Mouse (Mus musculus) hindbrain, embryonic 16.5 days (tissue): Measurements from ENCODE around the gene Tnnc1. TPM values are rescaled to one million over a fixed set of nuclear protein-coding genes. Genes with fewer than 3 reads are reported as not detected.

ENCODE experiments used
- ATAC-seq: fragments of 200-750 bp; cut with Nextera tagmentation; 2 replicates; pipeline ENCODE4 v1.8.0; 2017; ENCODE audit warnings: moderate TSS enrichment, moderate library complexity
- H3K27ac ChIP-seq: fragments of 300-500 bp; sonication (generic); 2 replicates; pipeline ENCODE4 v1.5.1; 2014; ENCODE audit warnings: low read depth, mild to moderate bottlenecking, control low read depth, low read length, moderate library complexity
- H3K27me3 ChIP-seq: fragments of 300-500 bp; sonication (generic); replicated peaks from 2 replicates; pipeline ENCODE4 v1.6.1; 2014; ENCODE audit warnings: low read length; ENCODE audit not compliant: control insufficient read depth, insufficient read depth
- H3K36me3 ChIP-seq: fragments of 300-500 bp; sonication (generic); 2 replicates; pipeline ENCODE4 v1.6.1; 2014; ENCODE audit warnings: mild to moderate bottlenecking, low read length, moderate library complexity, mixed read lengths; ENCODE audit not compliant: control insufficient read depth, insufficient read depth
- H3K4me1 ChIP-seq: fragments of 300-500 bp; sonication (generic); 2 replicates; pipeline ENCODE4 v1.6.1; 2014; ENCODE audit warnings: low read depth, low read length; ENCODE audit not compliant: control insufficient read depth, insufficient read depth
- H3K4me2 ChIP-seq: fragments of 300-500 bp; sonication (generic); 2 replicates; pipeline ENCODE4 v1.6.1; 2014; ENCODE audit warnings: mild to moderate bottlenecking, low read length, control low read depth, moderate library complexity
- H3K4me3 ChIP-seq: fragments of 300-500 bp; sonication (generic); 2 replicates; pipeline ENCODE4 v1.5.1; 2014; ENCODE audit warnings: mild to moderate bottlenecking, low read length, control low read depth, moderate library complexity
- H3K9ac ChIP-seq: fragments of 300-500 bp; sonication (generic); 2 replicates; pipeline ENCODE4 v1.6.1; 2014; ENCODE audit warnings: low read depth, mild to moderate bottlenecking, control low read depth, low read length, moderate library complexity
- H3K9me3 ChIP-seq: fragments of 300-500 bp; sonication (generic); 2 replicates; pipeline ENCODE4 v1.6.1; 2014; ENCODE audit warnings: mild to moderate bottlenecking, low read length, moderate library complexity; ENCODE audit not compliant: control insufficient read depth
- WGBS: fragments of 180-500 bp; shearing (Covaris S2); extraction: QIAGEN DNeasy Blood & Tissue Kit; methylation state at CpG from one replicate; pipeline ENCODE4 v1.1.7; 2014; 5-methylcytosine and 5-hydroxymethylcytosine counted together
- polyA plus RNA-seq: library from polyadenylated mRNA; unstranded; fragments of >200 nt; fragmentation: Nextera tagmentation; extraction: Ambion mirVana; gene quantifications from 2 replicates; pipeline ENCODE4 v1.2.1, GENCODE M21; 2015

Gene Tnnc1
- polyA plus RNA-seq, 1 experiment from 2014 or later: 2.3 TPM

DNA sequence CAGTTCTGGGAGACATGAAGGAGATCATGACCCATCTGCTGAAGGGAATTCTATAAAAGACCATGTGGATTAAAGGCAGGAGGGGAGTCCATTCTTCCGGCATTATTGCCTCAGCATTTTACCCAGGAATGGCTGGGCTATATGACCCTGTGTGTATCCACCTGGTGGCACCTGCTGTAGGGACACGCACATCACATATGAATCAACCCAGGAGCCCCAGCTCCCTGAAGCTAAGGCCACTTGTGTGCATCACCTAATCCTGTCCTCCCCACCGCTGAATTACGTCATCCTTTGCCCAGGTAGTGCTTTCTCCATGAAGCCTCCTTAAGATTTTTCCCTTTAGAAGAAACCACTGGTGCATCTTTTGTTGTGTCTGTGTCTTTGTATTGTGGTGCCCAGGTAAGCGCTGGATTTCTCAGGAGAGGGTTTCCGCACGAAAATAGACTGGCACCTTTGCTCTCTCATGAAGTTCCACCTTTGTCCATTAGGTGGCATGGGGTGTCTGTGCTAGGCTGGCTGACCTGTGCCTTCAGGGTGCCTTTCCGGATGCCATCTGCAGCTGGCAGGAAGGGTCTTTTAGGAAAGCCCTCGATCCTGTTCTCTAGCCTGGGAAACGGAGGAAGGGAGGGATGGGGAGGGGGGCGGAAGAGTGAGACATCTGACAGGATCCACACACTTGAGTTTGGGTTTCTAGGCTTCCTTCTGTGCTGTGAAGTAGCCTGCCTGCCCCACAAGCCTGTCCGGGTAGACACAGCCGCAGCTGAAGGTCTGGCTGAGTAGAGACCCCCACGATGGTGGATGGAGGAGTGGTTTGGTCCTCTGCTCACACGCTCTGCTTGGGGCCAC lies 7.3 kb downstream of the Tnnc1 start:
- H3K27ac ChIP-seq: peak overlapping the region; percentile 44; the same call in 1 of the 2 replicates
- 31% methylated on average over 15 of the region's 15 CpGs for WGBS
- H3K27me3 ChIP-seq: no peaks in the 10 kb centered on the region
- H3K9ac ChIP-seq: peak overlapping the region; percentile 41
- H3K9me3 ChIP-seq: no peaks in the 10 kb centered on the region
- H3K36me3 ChIP-seq: no peaks in the 10 kb centered on the region
- H3K4me2 ChIP-seq: 0 out of 2 replicates have a peak overlapping the region, but pooled peaks have one; percentile 7
- H3K4me1 ChIP-seq: peaks cover 12% of the 10 kb centered on the region; the same call in 1 of the 2 replicates
- H3K4me3 ChIP-seq: no peak overlapping the region
- peak; percentile 68 for ATAC-seq

DNA sequence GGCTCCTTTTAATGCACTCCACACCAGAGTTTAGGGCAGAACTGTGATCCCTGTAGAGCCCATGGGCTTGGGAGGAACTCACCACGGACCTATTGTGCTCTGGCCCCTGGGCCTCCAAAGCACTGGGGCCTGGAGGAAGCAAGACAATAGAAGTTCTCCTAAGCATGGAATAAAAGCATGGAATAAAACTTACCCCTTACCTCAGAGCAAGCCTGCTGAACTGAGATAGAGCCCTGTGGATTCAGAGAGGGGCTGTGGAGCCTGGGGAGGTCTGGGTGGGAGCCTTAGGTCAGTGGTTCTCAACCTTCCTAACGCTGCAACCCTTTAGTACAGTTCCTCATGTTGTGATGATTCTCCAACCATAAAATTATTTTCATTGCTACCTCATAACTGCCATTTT lies 8.7 kb downstream of the Tnnc1 start, which contains the start of gene Nisch:
Gene Nisch, minus strand, starts transcription at position 101 of the 400 bp plus-strand sequence.
- Histone ChIP-seq H3K4me2 (0 out of 2 replicates have a peak within 1 kb of the TSS, but pooled peaks have one; percentile 22), H3K36me3 (no peaks in the 10 kb centered on the region), H3K27me3 (no peaks in the 10 kb centered on the region), H3K27ac (peak within 1 kb of the TSS; percentile 44; the same call in 1 of the 2 replicates), H3K4me3 (no peak within 1 kb of the TSS), H3K4me1 (peaks cover 12% of the 10 kb centered on the region; the same call in 1 of the 2 replicates), H3K9me3 (no peaks in the 10 kb centered on the region), H3K9ac (peak within 1 kb of the TSS; percentile 41)
- 57% methylated on average over 2 of the region's 2 CpGs for WGBS
- no peak for ATAC-seq

DNA sequence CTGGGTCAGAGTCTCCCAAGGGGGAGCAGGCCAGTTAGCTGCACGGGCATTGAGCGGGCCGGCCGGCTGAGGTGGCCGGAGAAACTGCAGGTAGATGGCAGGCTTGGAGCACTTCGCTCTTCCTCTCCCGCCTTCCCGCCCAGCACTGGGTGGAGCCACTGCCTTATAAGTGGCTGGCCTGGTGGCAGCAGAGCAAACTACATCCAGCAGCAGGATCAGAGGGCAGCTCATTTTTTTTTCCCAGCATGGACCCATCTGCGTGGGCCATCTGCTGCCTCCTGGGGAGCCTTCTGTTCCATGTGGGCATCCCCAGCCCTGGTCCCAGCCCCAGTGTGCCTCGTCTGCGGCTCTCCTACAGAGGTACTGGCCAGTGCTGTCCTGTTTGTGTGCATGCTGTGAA lies 9.6 kb downstream of the Tnnc1 start, which contains the start of gene Sema3g:
Gene Sema3g, plus strand, starts transcription at position 195 of the 400 bp plus-strand sequence.
- H3K27ac ChIP-seq: no peak within 1 kb of the TSS
- peaks cover 12% of the 10 kb centered on the region; the same call in 1 of the 2 replicates for H3K4me1 ChIP-seq
- H3K27me3 ChIP-seq: no peaks in the 10 kb centered on the region
- no peaks in the 10 kb centered on the region for H3K36me3 ChIP-seq
- H3K4me3 ChIP-seq: no peak within 1 kb of the TSS
- WGBS: 9% methylated on average over 11 of the region's 11 CpGs
- H3K4me2 ChIP-seq: 0 out of 2 replicates have a peak within 1 kb of the TSS, but pooled peaks have one; percentile 22
- H3K9me3 ChIP-seq: no peaks in the 10 kb centered on the region
- ATAC-seq: peak; percentile 64
- H3K9ac ChIP-seq: peak within 1 kb of the TSS; percentile 26; the same call in 1 of the 2 replicates

DNA sequence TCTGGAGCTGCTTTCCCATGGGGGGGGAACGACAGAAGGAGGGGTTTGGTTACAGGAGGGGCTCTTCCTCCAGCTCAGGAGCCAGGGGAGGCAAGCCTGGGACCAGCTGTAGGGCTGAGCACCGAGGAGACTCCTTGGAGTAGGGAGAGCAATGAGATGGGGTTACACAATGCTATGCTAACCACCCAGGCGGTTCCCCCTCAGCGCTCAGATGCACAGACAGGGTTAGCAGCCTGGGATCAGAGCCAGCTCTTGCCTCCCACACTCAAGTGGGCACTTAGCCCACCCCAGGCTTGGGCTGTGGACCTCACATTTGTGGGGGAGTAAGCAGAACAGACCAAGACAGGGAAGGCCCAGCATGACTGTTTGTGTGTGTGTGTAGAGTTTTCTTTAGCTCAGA lies 18.9 kb downstream of the Tnnc1 start:
- no peaks in the 10 kb centered on the region for H3K36me3 ChIP-seq
- 33% methylated on average over 4 of the region's 4 CpGs for WGBS
- no peak overlapping the region for H3K9ac ChIP-seq
- no peak overlapping the region for H3K4me2 ChIP-seq
- no peak overlapping the region for H3K27ac ChIP-seq
- no peaks in the 10 kb centered on the region for H3K4me1 ChIP-seq
- H3K4me3 ChIP-seq: no peak overlapping the region
- ATAC-seq: peak; percentile 87
- H3K9me3 ChIP-seq: no peaks in the 10 kb centered on the region
- no peaks in the 10 kb centered on the region for H3K27me3 ChIP-seq

DNA sequence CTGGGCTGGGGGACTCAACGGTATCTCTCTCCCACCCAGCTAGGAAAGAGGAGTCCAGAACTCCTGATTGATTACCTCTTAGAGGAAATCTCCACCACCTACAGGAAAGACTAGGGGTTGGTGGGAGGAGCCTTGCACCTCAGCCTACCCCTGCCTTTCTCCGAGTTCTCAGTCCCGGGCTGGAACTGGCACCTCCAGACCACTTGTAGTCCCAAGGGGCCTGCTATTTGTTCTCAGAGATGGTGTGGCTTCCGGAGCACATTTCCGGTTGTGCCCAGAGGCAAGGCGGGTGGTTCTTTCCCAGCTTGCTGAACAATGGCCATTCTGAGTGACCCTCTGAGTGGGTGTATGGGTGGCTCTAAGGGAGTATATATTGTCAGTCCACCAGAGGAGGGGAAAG lies 20.1 kb downstream of the Tnnc1 start:
- Histone ChIP-seq H3K9ac (no peak overlapping the region), H3K4me2 (no peak overlapping the region), H3K9me3 (no peaks in the 10 kb centered on the region), H3K36me3 (no peaks in the 10 kb centered on the region), H3K4me1 (no peaks in the 10 kb centered on the region), H3K27ac (no peak overlapping the region), H3K27me3 (no peaks in the 10 kb centered on the region), H3K4me3 (no peak overlapping the region)
- WGBS: 69% methylated on average over 6 of the region's 6 CpGs
- no peak for ATAC-seq

DNA sequence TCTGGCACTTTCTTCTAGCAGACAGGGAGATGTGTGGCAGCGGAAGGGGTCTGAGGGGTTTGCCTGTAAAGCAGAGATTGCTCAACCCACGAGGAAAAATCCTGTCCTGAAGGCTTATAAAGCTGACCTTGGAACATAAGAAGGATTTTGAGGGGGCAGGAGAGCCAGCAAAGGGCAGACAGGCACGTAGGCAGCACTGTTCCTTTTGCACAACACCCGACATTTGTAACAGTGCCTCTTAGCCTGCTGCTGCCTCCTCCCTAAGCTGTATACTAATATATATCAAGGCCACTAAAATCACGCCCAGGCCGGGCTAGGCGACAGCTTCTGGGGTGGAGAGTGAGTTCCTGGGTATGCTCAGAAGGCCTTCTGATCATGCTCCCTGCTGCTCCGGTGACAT lies 22.3 kb downstream of the Tnnc1 start:
- Histone ChIP-seq H3K4me2 (no peak overlapping the region), H3K27me3 (no peaks in the 10 kb centered on the region), H3K4me3 (no peak overlapping the region), H3K27ac (no peak overlapping the region), H3K4me1 (no peaks in the 10 kb centered on the region), H3K9ac (no peak overlapping the region), H3K9me3 (no peaks in the 10 kb centered on the region), H3K36me3 (no peaks in the 10 kb centered on the region)
- WGBS: 79% methylated on average over 8 of the region's 8 CpGs
- ATAC-seq: no peak

DNA sequence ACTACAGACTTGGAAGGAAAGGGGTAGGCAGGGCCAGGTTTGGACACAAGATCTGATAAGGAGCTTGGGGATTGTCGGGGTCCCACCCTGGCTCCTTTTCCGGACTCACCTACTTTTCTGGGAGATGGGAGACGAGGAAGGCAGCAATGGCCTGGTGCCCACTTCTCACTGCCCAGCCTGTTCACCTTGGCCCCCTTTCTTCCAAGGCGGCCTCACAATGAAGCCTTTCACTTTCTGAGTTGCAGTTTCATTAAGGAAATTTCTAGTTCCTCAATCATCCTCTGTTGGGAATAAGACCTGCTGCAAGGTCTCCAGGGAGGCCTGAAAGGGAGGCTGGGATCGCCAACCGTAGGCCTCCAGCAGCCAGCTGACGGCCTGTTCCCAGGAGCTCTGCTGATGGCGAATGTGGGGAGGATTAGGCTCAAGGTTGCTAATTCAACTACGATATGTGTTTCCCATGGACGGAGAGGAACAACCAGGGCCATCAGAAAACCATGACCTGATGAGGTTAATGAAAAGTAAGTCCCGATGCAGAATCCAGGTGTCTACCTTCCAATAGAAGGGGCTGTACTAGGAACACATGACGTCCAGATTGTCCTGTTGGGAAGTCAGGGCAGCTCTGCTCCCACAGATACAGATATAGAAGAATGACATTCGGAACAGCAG lies 24.4 kb downstream of the Tnnc1 start:
- H3K36me3 ChIP-seq: no peaks in the 10 kb centered on the region
- H3K4me1 ChIP-seq: no peaks in the 10 kb centered on the region
- no peak overlapping the region for H3K9ac ChIP-seq
- ATAC-seq: no peak
- no peaks in the 10 kb centered on the region for H3K27me3 ChIP-seq
- no peak overlapping the region for H3K4me3 ChIP-seq
- no peak overlapping the region for H3K27ac ChIP-seq
- H3K9me3 ChIP-seq: no peaks in the 10 kb centered on the region
- no peak overlapping the region for H3K4me2 ChIP-seq
- WGBS: 84% methylated on average over 13 of the region's 13 CpGs

DNA sequence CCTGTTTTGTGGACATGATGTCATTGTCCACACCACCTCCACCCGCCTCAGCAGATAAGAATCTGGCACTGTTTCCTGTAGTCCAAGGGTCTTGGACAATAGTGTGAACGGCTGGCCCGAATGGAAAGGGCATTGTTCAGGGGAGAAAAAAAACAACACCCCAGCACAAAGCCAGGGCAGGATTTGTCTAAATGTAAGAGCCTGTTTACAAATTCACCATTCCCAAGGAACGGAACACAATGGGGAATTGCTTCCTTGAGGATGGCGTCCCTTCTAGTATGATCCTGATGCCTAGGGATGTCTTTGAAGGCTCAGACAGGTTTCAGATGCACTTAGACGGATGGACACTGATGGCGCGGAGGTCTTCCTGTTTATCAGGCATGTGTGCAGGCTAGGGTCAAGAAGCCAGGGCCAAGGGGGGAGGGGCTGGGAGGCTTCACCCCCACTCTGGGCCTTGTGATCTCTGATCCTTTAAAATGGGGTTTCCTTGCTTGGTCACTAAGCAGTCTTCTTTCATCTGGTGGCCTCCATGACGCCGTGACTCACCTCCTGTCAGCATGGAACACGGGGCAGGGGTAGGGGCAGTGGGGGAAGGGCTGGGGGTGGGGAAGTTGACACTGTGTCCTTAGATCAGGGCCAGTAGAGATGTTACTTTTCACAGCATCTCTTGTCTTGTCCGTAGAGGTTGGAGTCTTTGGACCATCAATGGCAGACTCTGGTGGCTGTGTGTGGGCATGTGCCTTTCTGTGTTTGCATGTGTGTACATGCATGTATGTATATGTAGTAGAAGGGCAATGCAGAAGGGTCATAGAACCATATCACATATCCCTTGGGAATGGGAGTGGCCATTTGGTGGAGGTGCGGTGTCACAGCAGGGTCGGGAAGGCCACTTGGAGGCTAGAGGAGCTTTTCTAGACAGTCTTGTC lies 25.2 kb downstream of the Tnnc1 start:
- Histone ChIP-seq H3K36me3 (no peaks in the 10 kb centered on the region), H3K4me1 (no peaks in the 10 kb centered on the region), H3K4me2 (no peak overlapping the region), H3K27ac (no peak overlapping the region), H3K27me3 (no peaks in the 10 kb centered on the region), H3K4me3 (no peak overlapping the region), H3K9me3 (no peaks in the 10 kb centered on the region), H3K9ac (no peak overlapping the region)
- ATAC-seq: 0 out of 2 replicates have a peak, but pooled peaks have one; percentile 24
- 86% methylated on average over 14 of the region's 14 CpGs for WGBS
